Mouse (Mus musculus): ENCODE measurements around the gene 3110009E18Rik. TPM values are rescaled to one million over a fixed set of nuclear protein-coding genes. Genes with fewer than 3 reads are reported as not detected.

3110009E18Rik gene
- polyA plus RNA-seq, 1 experiment from 2014 or later = 15.3 TPM

Other genes with a start within 250 kb of the 3110009E18Rik start
- 7.6 and 8.5 TPM in 2 replicates for gene Tmem177, start 208.0 kb upstream of the 3110009E18Rik start, polyA plus RNA-seq (2015; fragmentation: Nextera tagmentation; extraction: Ambion mirVana)
- gene Cfap221, start 124.0 kb upstream of the 3110009E18Rik start, polyA plus RNA-seq (2015; fragmentation: Nextera tagmentation; extraction: Ambion mirVana) = 0.35 and 0.40 TPM in 2 replicates
- 0.41 and 0.82 TPM in 2 replicates for gene Sctr, start 114.3 kb upstream of the 3110009E18Rik start, polyA plus RNA-seq (2015; fragmentation: Nextera tagmentation; extraction: Ambion mirVana)
- gene Tmem37, start 47.1 kb upstream of the 3110009E18Rik start, polyA plus RNA-seq (2015; fragmentation: Nextera tagmentation; extraction: Ambion mirVana) = 7.6 and 9.8 TPM in 2 replicates
- 1,624 and 1,630 TPM in 2 replicates for gene Dbi, start 109 bp upstream of the 3110009E18Rik start, polyA plus RNA-seq (2015; fragmentation: Nextera tagmentation; extraction: Ambion mirVana)
- gene Steap3, start 151.5 kb downstream of the 3110009E18Rik start, polyA plus RNA-seq (2015; fragmentation: Nextera tagmentation; extraction: Ambion mirVana) = 3.5 and 4.4 TPM in 2 replicates
- gene C1ql2, start 219.4 kb downstream of the 3110009E18Rik start, polyA plus RNA-seq (2015; fragmentation: Nextera tagmentation; extraction: Ambion mirVana) = 7.2 and 7.4 TPM in 2 replicates

All from hindbrain, embryonic 15.5 days (tissue).